Mouse (Mus musculus): ENCODE results near the gene Ube2o. TPM values are rescaled to one million over a fixed set of nuclear protein-coding genes. Genes with fewer than 3 reads are reported as not detected.

Ube2o gene
- polyA plus RNA-seq, 1 experiment from 2014 or later: 5.8 TPM

DNA sequence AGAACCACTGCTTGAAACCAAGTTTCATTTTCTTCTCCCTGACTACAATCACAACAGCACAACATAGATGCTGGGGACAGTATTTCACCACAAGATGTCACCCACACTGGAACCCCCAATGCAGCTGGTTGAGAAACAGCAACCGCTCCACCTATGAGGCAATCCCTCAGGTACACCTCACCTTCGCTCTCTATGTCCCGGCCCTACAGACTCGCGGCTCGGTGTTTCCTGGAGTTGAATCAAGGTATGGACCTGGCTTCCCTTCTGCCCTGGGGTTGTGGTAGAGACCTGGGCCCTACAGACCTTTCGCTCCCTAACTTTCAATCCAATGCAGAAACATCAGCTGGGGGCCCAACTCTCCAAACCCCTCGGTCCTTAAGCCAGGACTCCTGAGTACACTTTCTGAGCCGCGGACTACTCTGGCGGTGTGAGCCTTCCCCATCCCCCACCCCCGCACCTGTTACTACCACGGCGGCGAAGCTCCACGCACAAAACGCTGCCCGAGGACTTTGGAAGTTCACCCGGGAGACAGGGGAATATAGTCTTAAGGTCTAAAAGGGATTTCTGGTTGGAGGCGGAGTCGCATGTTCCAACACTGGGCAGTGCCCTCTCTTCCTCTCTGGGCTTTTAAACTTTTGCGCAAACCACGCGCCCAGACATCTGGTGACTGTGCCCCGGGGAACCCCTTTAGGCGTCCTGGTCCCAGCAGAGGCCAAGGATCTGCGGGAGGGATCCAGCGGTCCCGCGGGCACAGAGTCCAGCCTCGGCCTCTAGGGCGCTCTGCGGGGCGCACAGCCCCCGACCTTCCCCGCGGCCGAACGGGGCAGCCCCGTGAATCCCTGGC lies 42.3 kb upstream of the Ube2o start:
- peak overlapping the region; percentile 77 for H3K9ac ChIP-seq (replicated peaks; ENCODE audit: low read length)
- peak overlapping the region; percentile 82 for H3K4me2 ChIP-seq (replicated peaks; ENCODE audit: low read depth, low read length)
- no peaks in the 10 kb centered on the region for H3K9me3 ChIP-seq (ENCODE audit: low read length)
- H3K27me3 ChIP-seq (ENCODE audit: insufficient read depth, low read length): no peaks in the 10 kb centered on the region
- no peak overlapping the region; the same call in 1 of the 2 replicates for H3K27ac ChIP-seq (ENCODE audit: low read length)
- H3K36me3 ChIP-seq (ENCODE audit: insufficient read depth, low read length): no peaks in the 10 kb centered on the region
- 6% methylated on average over 40 of the region's 40 CpGs for WGBS
- H3K4me1 ChIP-seq (ENCODE audit: insufficient read depth, low read length): peaks cover 50% of the 10 kb centered on the region
- no peak for ATAC-seq (ENCODE audit: low FRiP score, low TSS enrichment)
- H3K4me3 ChIP-seq (ENCODE audit: low read length): peak overlapping the region; percentile 74

DNA sequence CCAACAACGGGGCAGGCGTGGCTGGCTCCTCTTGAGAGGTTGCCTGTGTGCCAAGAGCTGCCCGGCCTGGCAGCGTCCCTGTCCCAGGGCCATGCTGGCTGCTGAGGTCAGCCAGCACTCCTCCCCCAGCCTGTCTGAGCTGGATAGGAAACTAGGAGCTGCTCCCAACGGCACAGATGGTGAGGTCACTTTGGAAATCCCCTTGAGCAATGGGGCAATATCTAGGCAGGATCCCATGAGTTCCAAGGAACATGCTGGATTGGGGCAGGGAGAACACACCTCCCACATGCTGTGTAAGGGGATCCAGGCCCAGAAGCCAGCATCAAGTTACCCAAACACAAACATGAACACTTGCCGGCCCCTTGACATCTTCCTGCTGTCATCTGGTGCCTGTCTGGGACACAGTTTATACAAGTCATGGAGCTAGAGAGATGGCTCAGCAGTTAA lies 40.0 kb upstream of the Ube2o start:
- 11% methylated on average over 6 of the region's 6 CpGs for WGBS
- H3K36me3 ChIP-seq (ENCODE audit: insufficient read depth, low read length): no peaks in the 10 kb centered on the region
- no peak overlapping the region for H3K4me2 ChIP-seq (replicated peaks; ENCODE audit: low read depth, low read length)
- H3K4me3 ChIP-seq (ENCODE audit: low read length): no peak overlapping the region
- H3K9ac ChIP-seq (replicated peaks; ENCODE audit: low read length): no peak overlapping the region
- no peaks in the 10 kb centered on the region for H3K27me3 ChIP-seq (ENCODE audit: insufficient read depth, low read length)
- peak; percentile 70 for ATAC-seq (ENCODE audit: low FRiP score, low TSS enrichment)
- H3K9me3 ChIP-seq (ENCODE audit: low read length): no peaks in the 10 kb centered on the region
- peaks cover 58% of the 10 kb centered on the region for H3K4me1 ChIP-seq (ENCODE audit: insufficient read depth, low read length)
- H3K27ac ChIP-seq (ENCODE audit: low read length): peak overlapping the region; percentile 69

DNA sequence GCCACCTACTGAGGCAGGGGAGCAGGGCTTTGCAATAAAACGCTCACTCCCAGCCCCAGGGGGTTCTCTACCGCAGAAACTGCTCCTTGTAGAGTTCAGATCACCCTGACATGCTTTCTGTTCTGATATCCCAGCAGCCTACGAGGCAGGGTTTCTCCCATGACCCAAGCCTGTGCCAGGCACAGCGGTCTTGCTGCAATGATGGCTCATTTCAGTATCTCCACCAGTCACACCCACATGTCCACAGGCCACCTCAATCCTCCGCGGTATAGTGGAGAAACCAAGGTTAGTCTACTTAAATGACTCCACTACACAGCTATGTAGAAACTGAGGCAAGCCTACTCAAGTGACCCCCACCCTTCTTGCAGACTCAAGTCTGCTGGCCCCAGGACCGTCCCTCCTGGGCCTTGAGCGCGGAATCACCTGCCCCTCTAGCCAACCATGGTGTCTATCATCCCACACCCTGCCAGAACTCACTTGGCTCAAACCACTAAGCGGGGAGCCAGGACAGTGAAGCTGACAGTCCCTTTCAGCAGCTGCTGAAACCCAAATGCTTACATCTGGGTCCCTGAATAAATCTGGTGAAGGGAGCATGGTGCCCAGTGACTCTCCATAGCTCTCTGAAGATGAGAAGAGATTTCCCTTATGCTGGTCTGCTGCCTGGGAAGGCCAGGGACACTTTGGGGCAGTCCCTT lies 39.5 kb upstream of the Ube2o start:
- 62% methylated on average over 10 of the region's 10 CpGs for WGBS

DNA sequence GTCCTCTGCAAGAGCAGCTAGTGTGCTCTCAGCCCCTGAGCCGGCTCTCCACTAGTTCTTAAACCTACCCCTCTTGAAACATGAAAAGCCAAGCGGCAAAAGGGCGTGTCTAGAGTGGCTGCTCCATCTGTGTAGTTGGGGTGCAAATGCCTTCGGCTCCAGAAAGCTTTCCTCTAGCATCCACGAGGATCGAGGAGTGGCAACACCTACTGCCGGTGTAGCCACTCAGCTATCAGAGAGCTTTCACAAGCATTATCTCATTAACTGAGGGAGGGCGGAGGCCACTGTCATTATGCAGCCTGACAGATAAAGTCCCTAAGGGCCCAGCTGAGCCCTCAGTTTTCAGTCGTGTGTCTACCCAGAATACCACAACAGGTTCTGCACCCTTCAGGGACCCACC lies 38.8 kb upstream of the Ube2o start:
- no peaks in the 10 kb centered on the region for H3K9me3 ChIP-seq (ENCODE audit: low read length)
- 29% methylated on average over 9 of the region's 9 CpGs for WGBS
- H3K4me3 ChIP-seq (ENCODE audit: low read length): no peak overlapping the region
- no peaks in the 10 kb centered on the region for H3K27me3 ChIP-seq (ENCODE audit: insufficient read depth, low read length)
- H3K27ac ChIP-seq (ENCODE audit: low read length): no peak overlapping the region
- H3K4me2 ChIP-seq (replicated peaks; ENCODE audit: low read depth, low read length): no peak overlapping the region
- no peak overlapping the region for H3K9ac ChIP-seq (replicated peaks; ENCODE audit: low read length)
- H3K36me3 ChIP-seq (ENCODE audit: insufficient read depth, low read length): no peaks in the 10 kb centered on the region
- no peak for ATAC-seq (ENCODE audit: low FRiP score, low TSS enrichment)
- peaks cover 68% of the 10 kb centered on the region for H3K4me1 ChIP-seq (ENCODE audit: insufficient read depth, low read length)

More for the DNA sequence above, 39.5 kb upstream of the Ube2o start:
- Histone ChIP-seq H3K27me3 (ENCODE audit: insufficient read depth, low read length) (no peaks in the 10 kb centered on the region), H3K9me3 (ENCODE audit: low read length) (no peaks in the 10 kb centered on the region), H3K36me3 (ENCODE audit: insufficient read depth, low read length) (no peaks in the 10 kb centered on the region), H3K9ac (replicated peaks; ENCODE audit: low read length) (no peak overlapping the region), H3K4me1 (ENCODE audit: insufficient read depth, low read length) (peaks cover 64% of the 10 kb centered on the region), H3K4me2 (replicated peaks; ENCODE audit: low read depth, low read length) (no peak overlapping the region), H3K4me3 (ENCODE audit: low read length) (no peak overlapping the region), H3K27ac (ENCODE audit: low read length) (peak overlapping the region; percentile 69)
- no peak for ATAC-seq (ENCODE audit: low FRiP score, low TSS enrichment)

DNA sequence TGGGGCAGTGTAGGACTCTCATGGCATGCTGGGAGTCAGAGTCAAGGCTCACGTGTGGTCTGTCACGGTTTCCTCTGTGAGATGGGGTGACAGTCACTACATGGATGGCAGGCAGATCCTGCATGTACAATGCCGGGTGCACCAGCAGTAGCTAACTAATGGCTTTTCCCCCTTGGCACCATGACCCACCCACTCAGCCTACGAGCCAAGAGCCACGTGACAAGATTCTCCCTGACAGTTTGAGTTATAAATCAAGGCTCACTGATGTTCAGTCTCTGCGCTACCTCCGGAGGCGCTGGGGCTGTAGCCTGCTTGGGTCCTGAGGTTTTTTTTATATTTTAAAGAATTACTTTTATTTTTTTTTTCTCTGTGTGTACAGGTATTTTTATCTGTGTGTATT lies 38.3 kb upstream of the Ube2o start:
- H3K4me1 ChIP-seq (ENCODE audit: insufficient read depth, low read length): peaks cover 68% of the 10 kb centered on the region

DNA sequence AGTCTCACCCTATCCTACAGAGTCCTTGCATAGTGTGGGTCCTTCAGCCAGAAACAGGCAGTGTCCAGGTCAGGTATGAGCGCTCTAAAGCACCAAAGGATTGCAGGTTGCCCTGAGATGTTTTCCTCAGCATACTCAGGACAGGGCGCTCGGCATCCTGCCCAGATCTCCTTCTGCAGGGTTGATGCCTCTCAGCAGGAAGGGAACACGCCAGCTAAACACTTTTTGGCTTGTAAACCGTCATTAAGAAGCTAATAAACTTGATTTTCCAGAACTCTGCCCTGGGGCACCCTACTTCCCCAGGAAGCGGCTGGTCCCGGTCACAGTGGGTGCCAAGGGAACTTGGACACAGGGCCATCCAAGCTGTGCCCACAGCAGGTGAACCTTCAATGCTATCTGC lies 37.9 kb upstream of the Ube2o start:
- Histone ChIP-seq H3K27ac (ENCODE audit: low read length) (no peak overlapping the region), H3K9ac (replicated peaks; ENCODE audit: low read length) (no peak overlapping the region), H3K4me1 (ENCODE audit: insufficient read depth, low read length) (peaks cover 65% of the 10 kb centered on the region), H3K9me3 (ENCODE audit: low read length) (no peaks in the 10 kb centered on the region), H3K4me3 (ENCODE audit: low read length) (no peak overlapping the region), H3K36me3 (ENCODE audit: insufficient read depth, low read length) (no peaks in the 10 kb centered on the region), H3K27me3 (ENCODE audit: insufficient read depth, low read length) (no peaks in the 10 kb centered on the region), H3K4me2 (replicated peaks; ENCODE audit: low read depth, low read length) (no peak overlapping the region)
- WGBS: 76% methylated on average over 7 of the region's 7 CpGs
- no peak for ATAC-seq (ENCODE audit: low FRiP score, low TSS enrichment)

More for the DNA sequence above, 38.3 kb upstream of the Ube2o start:
- no peak for ATAC-seq (ENCODE audit: low FRiP score, low TSS enrichment)
- Histone ChIP-seq H3K4me2 (replicated peaks; ENCODE audit: low read depth, low read length) (no peak overlapping the region), H3K27ac (ENCODE audit: low read length) (no peak overlapping the region), H3K9ac (replicated peaks; ENCODE audit: low read length) (no peak overlapping the region), H3K4me3 (ENCODE audit: low read length) (no peak overlapping the region), H3K27me3 (ENCODE audit: insufficient read depth, low read length) (no peaks in the 10 kb centered on the region), H3K9me3 (ENCODE audit: low read length) (no peaks in the 10 kb centered on the region), H3K36me3 (ENCODE audit: insufficient read depth, low read length) (no peaks in the 10 kb centered on the region)
- WGBS: 35% methylated on average over 8 of the region's 8 CpGs

DNA sequence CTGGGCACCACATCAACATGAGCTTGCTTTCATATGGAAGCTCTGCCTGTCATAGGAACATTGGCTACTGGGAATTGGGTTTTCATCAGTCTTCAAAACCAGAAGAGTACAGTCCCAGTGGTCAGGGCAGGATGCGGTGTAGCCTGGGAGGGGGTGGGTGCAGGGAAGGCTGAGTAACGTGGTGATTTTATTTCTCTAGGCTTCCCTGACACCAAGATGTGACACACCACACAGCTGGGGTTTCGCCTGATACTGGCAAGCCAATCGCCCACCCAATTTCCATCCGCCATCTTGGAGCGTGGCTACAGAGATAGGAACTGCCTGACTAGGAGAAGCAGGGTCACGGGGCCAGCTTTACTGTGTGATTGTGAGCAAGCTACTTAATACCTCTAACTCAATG lies 37.4 kb upstream of the Ube2o start:
- Histone ChIP-seq H3K9me3 (ENCODE audit: low read length) (no peaks in the 10 kb centered on the region), H3K9ac (replicated peaks; ENCODE audit: low read length) (no peak overlapping the region), H3K27me3 (ENCODE audit: insufficient read depth, low read length) (no peaks in the 10 kb centered on the region), H3K27ac (ENCODE audit: low read length) (no peak overlapping the region), H3K4me1 (ENCODE audit: insufficient read depth, low read length) (peaks cover 65% of the 10 kb centered on the region), H3K4me3 (ENCODE audit: low read length) (no peak overlapping the region), H3K4me2 (replicated peaks; ENCODE audit: low read depth, low read length) (no peak overlapping the region), H3K36me3 (ENCODE audit: insufficient read depth, low read length) (no peaks in the 10 kb centered on the region)
- WGBS: 87% methylated on average over 7 of the region's 7 CpGs
- no peak for ATAC-seq (ENCODE audit: low FRiP score, low TSS enrichment)

DNA sequence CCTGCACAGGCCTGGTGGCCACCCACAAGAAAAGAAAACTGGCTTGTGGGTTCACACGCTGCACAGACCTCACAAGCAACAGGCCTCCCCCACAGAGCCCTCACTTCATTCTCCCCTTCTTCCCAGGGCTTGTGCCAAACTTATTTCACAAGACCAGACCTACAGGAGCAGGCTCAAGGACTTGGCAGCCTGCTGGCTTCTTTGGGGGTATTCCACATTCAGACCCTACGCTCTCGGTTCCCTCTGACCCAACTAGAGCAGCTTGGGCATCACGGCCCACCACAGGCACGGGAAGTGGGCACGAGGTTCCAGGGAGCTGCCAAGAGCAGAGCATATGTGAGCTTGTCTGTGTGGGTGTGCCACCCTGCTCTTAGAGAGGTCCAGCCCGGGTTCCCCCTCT lies 36.4 kb upstream of the Ube2o start:
- no peak overlapping the region for H3K4me2 ChIP-seq (replicated peaks; ENCODE audit: low read depth, low read length)
- H3K4me1 ChIP-seq (ENCODE audit: insufficient read depth, low read length): peaks cover 55% of the 10 kb centered on the region
- ATAC-seq (ENCODE audit: low FRiP score, low TSS enrichment): no peak
- H3K27me3 ChIP-seq (ENCODE audit: insufficient read depth, low read length): no peaks in the 10 kb centered on the region
- no peak overlapping the region for H3K4me3 ChIP-seq (ENCODE audit: low read length)
- H3K36me3 ChIP-seq (ENCODE audit: insufficient read depth, low read length): no peaks in the 10 kb centered on the region
- no peak overlapping the region for H3K27ac ChIP-seq (ENCODE audit: low read length)
- no peak overlapping the region for H3K9ac ChIP-seq (replicated peaks; ENCODE audit: low read length)
- H3K9me3 ChIP-seq (ENCODE audit: low read length): no peaks in the 10 kb centered on the region
- 76% methylated on average over 7 of the region's 7 CpGs for WGBS

DNA sequence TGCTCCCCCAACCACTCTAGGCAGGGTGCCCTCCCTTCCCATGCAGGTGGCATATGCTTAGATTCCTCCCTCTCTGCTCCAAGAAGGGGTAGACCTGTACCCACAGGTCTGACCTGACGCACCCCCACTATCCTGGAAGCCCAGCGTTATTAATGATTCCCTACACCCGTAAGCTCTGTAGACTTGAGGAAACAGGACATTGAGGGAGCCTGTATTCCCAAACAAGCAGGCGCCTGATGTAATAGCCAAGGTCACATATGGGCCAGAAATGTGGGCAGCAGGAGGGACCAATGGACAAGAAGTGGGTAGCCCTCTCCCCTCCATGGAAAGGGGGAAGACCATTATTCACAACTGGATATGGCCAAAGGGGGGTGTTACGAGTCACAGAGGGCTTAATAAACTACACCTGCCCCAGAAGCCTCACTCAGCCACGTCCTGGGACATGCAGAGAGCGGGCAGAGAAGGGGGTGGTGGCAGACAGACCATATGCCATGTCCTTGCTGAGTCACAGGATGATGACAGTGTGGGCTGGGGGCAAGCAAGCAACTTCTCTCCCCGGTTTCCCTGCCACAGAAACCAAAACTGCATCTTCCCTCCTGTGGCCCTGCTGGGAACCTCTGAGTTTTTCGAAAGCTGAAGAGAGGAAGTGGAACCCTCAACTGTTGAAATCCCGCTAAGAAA lies 35.3 kb upstream of the Ube2o start:
- H3K36me3 ChIP-seq (ENCODE audit: insufficient read depth, low read length): no peaks in the 10 kb centered on the region
- no peaks in the 10 kb centered on the region for H3K9me3 ChIP-seq (ENCODE audit: low read length)
- H3K9ac ChIP-seq (replicated peaks; ENCODE audit: low read length): no peak overlapping the region; the same call in 1 of the 2 replicates
- H3K4me3 ChIP-seq (ENCODE audit: low read length): no peak overlapping the region
- ATAC-seq (ENCODE audit: low FRiP score, low TSS enrichment): no peak; the same call in 1 of the 2 replicates
- no peaks in the 10 kb centered on the region for H3K27me3 ChIP-seq (ENCODE audit: insufficient read depth, low read length)
- no peak overlapping the region for H3K4me2 ChIP-seq (replicated peaks; ENCODE audit: low read depth, low read length)
- peaks cover 44% of the 10 kb centered on the region for H3K4me1 ChIP-seq (ENCODE audit: insufficient read depth, low read length)
- peak overlapping the region; percentile 51; the same call in 1 of the 2 replicates for H3K27ac ChIP-seq (ENCODE audit: low read length)
- 74% methylated on average over 10 of the region's 10 CpGs for WGBS

Data from kidney, embryonic 16.5 days (tissue).